Mouse (Mus musculus) stomach, postnatal 0 days (tissue): Measurements from ENCODE around the gene Megf11.

Experiments
- CTCF ChIP-seq: IDR thresholded peaks from 2 replicates; pipeline ENCODE4 v1.5.1; 2016; ENCODE audit warnings: antibody characterized with exemption, low read depth, mild to moderate bottlenecking, moderate library complexity
- EP300 ChIP-seq: optimal IDR thresholded peaks from 2 replicates; pipeline ENCODE3; 2016; ENCODE audit warnings: antibody characterized with exemption

- no peak for TF ChIP-seq CTCF
- no peak for TF ChIP-seq EP300
Observed at GRCm38 (mm10) chr9:64532711-64533242, 147.4 kb downstream of the Megf11 start.
